Mouse (Mus musculus): ENCODE results near the gene Sass6. TPM values are rescaled to one million over a fixed set of nuclear protein-coding genes. Genes with fewer than 3 reads are reported as not detected.
"Not testable (repeated sequence)": the region's sequence is repeated elsewhere in the genome, so short reads cannot be mapped to it uniquely, and the experiment has no call there.

The Sass6 gene
- total RNA-seq, 2 experiments from 2014 or later = 7.9 to 10.5 TPM

DNA sequence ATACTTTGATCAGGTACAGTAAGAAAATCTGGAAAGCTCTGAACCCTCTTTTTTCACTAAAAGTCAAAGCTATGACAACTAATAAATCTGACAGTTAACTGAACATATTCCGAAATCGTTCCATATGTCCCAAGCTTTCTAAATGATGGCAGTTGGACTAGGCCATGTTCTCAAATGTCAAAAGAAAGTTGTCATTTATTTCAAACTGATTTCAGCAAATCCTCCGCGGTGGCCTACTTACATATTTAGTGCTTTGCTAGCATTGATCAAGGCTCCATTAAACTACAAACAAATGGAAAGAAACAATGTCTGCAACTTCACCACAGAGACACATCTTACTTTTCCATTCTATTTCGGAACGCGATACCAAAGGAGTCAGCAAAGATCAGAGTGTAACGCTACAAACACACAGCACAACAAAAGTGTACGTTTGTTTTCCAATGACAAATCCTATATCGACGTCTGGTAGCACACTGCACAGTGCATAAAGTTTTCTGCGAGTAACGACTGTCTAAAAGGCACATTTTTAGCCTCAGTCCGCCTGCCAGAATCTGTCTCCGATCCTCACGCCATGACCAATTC lies 66.6 kb downstream of the Sass6 start:
- no peak for DNase-seq (ENCODE audit: extremely low spot score in 1 of 2, low spot score in 1 of 2)

DNA sequence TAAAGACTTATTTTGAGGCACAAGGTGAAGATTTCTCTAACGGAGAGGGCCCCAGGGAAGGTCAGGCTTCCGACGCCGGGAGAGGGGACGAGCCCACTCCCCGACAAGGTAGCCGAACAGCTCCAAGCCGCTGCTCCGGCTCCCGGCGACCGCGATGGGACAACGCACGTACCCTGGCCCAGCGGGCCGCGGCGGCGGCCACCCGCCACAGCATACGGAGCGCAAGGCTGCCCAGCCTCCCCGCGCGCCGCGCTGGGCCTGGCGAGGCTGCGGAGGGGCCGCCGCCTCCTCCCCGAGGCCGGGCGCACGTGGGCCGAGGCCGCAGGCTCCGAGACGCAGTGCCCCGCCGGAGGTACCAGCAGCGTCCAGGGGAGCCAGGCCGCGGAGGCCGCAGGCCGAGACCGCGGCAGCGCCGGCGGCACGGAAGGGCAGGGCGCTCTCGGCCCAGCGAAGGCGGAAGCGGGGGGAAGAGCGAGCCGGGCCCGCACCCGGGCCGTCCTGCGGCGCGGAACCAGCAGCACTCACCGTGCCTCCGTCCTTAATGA lies 67.2 kb downstream of the Sass6 start:
- DNase-seq (ENCODE audit: extremely low spot score in 1 of 2, low spot score in 1 of 2) = peak in 1 of 2 experiments; percentile 21

DNA sequence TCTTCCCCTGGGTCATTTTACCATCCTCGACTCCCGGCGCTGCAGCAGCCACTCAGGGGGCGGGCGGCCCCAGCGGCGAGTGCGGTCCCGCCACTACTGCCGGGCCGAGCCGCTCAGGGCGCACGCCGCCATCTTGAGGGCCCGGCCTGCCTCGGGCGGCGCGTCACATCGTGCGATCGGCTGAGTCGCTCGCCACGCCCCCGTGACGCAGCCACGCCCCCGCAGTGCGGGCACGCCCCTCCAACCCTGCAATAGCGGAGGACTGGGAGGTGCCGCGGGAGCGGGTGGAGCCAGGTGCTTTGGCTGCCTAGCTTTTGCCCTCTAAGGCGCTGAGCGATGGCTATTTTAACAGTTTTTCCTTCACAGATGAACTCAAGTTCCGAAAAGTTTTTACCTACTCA lies 67.7 kb downstream of the Sass6 start, which contains the start of gene Mfsd14a:
TSS of gene Mfsd14a (minus strand) at position 215 of the 401 bp plus-strand sequence.
- DNase-seq (ENCODE audit: extremely low spot score in 1 of 2, low spot score in 1 of 2) = peak; percentile 97 to 99

GRCm38 (mm10) chr3:116664281-116664680 lies 69.5 kb downstream of the Sass6 start:
- not testable (repeated sequence) for DNase-seq (ENCODE audit: extremely low spot score in 1 of 2, low spot score in 1 of 2)

Other genes starting within 250 kb of the Sass6 start
- gene Cdc14a, start 170.9 kb upstream of the Sass6 start, total RNA-seq (2021) = 1 to 10 TPM; 4.3 to 4.5 TPM
- gene Rtca, start 86.8 kb upstream of the Sass6 start, total RNA-seq (2021) = 10 to 100 TPM; 54.2 to 55.8 TPM
- 10 to 100 TPM; 20.7 to 23.4 TPM for gene Dbt, start 81.9 kb upstream of the Sass6 start, total RNA-seq (2021)
- gene Lrrc39, start 32.0 kb upstream of the Sass6 start, total RNA-seq (2021) = under 1 TPM in 1 of 2 experiments, not detected in 1; 0.12 TPM
- 10 to 100 TPM; 13.8 to 17.8 TPM for gene Trmt13, start 19.6 kb downstream of the Sass6 start, total RNA-seq (2021)
- 10 to 100 TPM; 59.0 to 62.6 TPM for gene Mfsd14a, start 67.7 kb downstream of the Sass6 start, total RNA-seq (2021)
- not detected for gene Gm43191, start 86.3 kb downstream of the Sass6 start, total RNA-seq (2021)
- 10 to 100 TPM; 14.6 to 16.5 TPM for gene Slc35a3, start 117.8 kb downstream of the Sass6 start, total RNA-seq (2021)
- 10 to 100 TPM; 26.2 to 29.3 TPM for gene Agl, start 213.2 kb downstream of the Sass6 start, total RNA-seq (2021)